Mouse (Mus musculus): ENCODE measurements around the gene Slc29a2.

Slc29a2 gene

DNA sequence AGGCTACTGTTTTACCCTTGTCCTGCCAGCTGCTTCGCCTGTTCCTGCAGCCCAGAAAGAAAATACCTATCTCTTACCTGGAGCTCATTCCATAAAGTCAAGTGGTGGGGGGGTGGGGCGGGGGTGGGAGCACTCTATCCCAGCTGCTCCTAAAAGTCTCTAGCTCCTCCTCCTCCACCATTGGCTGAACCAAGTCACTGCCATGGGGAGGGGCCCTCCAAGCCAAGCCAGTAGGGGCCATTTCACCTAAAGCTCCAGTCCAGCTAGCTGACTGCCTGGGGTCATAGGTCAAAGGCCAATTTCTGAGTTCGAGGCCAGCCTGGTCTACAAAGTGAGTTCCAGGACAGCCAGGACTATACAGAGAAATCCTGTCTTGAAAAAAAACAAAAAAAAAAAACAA, 9.0 kb downstream of the Slc29a2 start:
- DNase-seq (ENCODE audit: low spot score in 2 of 2): no peak

DNA sequence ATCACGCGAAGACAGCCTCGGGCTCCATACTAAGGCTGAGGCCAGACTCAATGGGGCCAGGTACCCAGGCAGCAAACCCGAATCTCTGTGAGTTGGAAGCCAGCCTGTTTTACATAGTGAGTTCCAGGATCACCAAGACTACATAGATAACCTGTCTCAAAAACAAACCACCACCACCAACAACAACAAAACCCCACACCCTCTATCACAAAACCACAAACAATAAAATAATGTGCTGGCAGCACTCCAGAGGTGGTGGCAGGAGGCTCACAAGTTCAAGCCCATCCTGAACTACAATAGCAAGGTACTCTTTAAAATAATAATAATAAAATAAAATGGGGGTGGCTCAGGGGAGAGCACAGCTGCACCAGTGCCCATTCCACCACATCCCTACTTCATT, 12.9 kb downstream of the Slc29a2 start:
- no peak for DNase-seq (ENCODE audit: low spot score in 2 of 2)

GRCm38 (mm10) chr19:5037678-5038571, 14.3 kb downstream of the Slc29a2 start:
- peak; percentile 28 to 35 for DNase-seq (ENCODE audit: low spot score in 2 of 2)

GRCm38 (mm10) chr19:5038709-5039156, 15.1 kb downstream of the Slc29a2 start, which contains the start of the genes B4gat1 and AC124502.3:
B4gat1 (plus strand) TSS chr19:5038826.
AC124502.3 (plus strand) TSS chr19:5038891.
- DNase-seq (ENCODE audit: low spot score in 2 of 2): peak; percentile 65 to 77

DNA sequence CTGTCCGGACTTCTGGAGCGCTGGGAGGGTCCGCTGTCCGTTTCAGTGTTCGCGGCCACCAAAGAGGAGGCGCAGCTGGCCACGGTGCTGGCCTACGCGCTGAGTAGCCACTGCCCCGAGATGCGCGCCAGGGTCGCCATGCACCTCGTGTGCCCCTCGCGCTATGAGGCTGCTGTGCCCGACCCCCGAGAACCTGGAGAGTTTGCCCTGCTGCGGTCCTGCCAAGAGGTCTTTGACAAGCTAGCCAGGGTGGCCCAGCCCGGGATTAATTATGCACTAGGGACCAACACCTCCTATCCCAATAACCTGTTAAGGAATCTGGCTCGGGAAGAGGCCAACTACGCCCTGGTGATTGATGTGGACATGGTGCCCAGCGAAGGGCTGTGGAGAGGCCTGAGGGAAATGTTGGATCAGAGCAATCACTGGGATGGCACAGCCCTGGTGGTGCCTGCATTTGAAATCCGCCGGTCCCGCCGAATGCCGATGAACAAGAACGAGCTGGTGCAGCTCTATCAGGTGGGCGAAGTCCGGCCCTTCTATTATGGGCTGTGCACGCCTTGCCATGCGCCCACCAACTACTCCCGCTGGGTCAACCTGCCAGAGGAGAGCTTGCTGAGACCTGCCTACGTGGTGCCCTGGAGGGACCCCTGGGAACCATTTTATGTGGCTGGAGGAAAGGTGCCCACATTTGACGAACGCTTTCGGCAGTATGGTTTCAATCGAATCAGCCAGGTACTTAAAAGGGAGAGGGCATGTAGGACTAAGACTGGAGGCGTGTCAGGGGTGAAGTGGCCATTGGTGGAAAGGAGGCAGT, 15.8 kb downstream of the Slc29a2 start:
- DNase-seq (ENCODE audit: low spot score in 2 of 2): no peak

- peak; percentile 65 to 82 for DNase-seq (ENCODE audit: low spot score in 2 of 2)
Observed at GRCm38 (mm10) chr19:5040862-5041523, 17.3 kb downstream of the Slc29a2 start, which contains the start of gene Brms1. Brms1 (plus strand) TSS chr19:5041354.

GRCm38 (mm10) chr19:5041588-5041987, 17.9 kb downstream of the Slc29a2 start:
- no peak for DNase-seq (ENCODE audit: low spot score in 2 of 2)

GRCm38 (mm10) chr19:5045531-5045930, 21.9 kb downstream of the Slc29a2 start:
- no peak for DNase-seq (ENCODE audit: low spot score in 2 of 2)

- DNase-seq (ENCODE audit: low spot score in 2 of 2): no peak
Observed at GRCm38 (mm10) chr19:5048138-5049056, 24.7 kb downstream of the Slc29a2 start.

DNA sequence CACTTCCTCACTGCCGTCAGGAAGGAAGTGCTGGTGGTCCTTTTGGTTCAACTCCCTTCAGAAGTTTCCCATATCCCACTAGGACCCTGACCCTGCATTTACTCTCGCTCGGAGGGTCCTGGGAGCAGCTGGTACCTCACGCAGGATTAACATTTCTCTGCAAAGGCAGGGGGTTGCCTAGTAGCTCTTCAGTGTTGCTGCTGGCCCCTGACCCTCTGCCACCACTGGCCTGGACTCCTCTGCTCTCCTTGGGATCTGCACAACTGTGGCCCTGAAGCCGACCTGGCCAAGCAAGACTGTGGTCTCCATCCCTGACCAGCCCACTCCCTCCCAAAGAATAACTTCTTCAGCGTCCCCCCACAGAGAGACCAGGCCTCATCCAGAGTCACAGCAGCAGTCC, 25.7 kb downstream of the Slc29a2 start:
- no peak for DNase-seq (ENCODE audit: low spot score in 2 of 2)

GRCm38 (mm10) chr19:5050047-5050905, 26.6 kb downstream of the Slc29a2 start, which contains the start of gene Rin1:
Rin1 (plus strand) TSS chr19:5050481.
- no peak for DNase-seq (ENCODE audit: low spot score in 2 of 2)

DNA sequence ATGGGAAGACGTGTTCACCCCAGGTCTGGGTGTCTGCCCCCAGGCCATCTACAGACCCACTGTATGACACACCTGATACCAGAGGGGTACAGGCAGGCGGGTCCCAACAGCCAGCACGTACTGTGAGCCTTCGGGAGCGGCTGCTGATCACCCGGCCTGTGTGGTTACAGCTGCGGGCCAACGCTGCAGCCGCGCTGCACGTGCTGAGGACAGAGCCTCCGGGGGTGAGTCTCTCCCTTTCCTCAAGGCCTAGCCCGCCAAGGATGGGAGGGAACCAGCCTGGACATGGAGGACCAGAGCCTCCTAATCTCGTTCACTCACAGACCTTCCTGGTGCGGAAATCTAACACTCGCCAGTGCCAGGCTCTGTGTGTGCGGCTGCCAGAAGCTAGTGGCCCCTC, 27.4 kb downstream of the Slc29a2 start:
- DNase-seq (ENCODE audit: low spot score in 2 of 2): no peak

DNA sequence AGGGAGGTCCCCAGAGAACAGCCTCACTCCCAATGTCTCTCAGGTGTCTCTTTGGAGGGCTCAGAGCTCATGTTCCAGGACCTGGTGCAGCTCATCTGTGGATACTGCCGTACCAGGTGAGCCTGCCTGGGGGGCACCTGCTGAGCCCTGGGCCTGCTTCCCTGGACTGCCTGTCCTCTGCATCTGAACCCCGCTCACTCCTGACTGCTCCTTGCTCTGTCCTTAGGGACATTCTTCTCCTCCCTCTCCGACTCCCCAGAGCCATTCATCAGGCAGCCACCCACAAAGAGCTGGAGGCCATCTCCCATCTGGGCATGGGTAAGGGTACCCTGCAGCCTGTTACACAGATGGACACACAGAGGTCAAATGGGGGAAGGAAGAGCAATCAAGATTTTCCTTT, 27.9 kb downstream of the Slc29a2 start:
- DNase-seq (ENCODE audit: low spot score in 2 of 2): no peak

DNA sequence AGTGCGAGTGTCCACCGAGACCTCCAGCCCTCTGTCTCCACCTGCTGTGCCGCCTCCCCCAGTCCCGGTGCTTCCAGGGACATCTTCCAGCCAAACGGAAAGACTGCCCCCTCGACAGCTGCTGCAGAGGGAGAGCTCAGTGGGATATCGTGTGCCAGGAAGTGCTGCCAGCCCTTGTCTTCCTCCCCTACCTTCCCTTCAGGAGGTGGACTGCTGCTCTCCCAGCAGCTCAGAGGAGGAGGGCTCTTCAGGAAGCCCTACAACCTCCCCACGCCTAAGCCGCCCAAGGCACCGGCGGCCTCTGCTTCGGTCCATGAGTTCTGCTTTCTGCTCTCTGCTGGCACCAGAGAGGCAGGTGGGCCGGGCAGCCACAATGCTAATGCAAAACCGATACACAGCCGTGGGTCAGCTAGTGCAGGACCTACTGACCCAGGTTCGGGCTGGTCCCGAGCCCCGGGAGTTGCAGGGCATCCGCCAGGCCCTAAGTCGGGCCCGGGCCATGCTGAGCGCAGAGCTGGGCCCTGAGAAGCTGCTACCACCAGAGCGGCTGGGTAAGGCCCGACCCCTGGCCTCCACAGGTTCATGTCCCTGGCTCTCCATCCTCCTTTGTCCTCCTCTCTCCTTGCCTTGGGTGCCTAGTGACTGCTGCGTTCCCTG, 28.6 kb downstream of the Slc29a2 start:
- DNase-seq (ENCODE audit: low spot score in 2 of 2): no peak

DNA sequence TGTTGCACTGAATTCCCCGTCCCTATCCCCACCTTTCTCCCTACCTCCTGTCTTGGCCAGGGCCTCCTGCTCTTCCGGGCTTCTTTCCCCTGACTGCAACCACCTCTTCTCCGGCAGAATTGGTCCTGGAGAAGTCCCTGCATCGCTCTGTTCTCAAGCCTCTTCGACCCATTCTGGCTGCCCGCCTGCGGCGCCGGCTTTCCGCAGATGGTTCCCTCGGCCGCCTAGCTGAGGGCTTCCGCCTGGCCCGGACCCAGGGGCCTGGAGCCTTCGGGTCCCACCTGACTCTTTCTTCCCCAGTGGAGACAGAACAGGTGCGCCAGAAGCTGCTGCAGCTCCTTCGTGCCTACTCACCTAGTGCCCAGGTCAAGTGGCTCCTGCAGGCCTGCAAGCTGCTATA, 29.2 kb downstream of the Slc29a2 start:
- DNase-seq (ENCODE audit: low spot score in 2 of 2): no peak

- peak in 1 of 2 experiments; percentile 56 for DNase-seq (ENCODE audit: low spot score in 2 of 2)
Observed at GRCm38 (mm10) chr19:5053909-5054308, 30.2 kb downstream of the Slc29a2 start.

- DNase-seq (ENCODE audit: low spot score in 2 of 2): no peak
Observed at GRCm38 (mm10) chr19:5056251-5056650, 32.6 kb downstream of the Slc29a2 start.

GRCm38 (mm10) chr19:5057876-5058775, 34.5 kb downstream of the Slc29a2 start:
- DNase-seq (ENCODE audit: low spot score in 2 of 2): no peak
